Mouse (Mus musculus) CH12.LX (cell line): ENCODE measurements around the gene Fam53a. TPM values are rescaled to one million over a fixed set of nuclear protein-coding genes. Genes with fewer than 3 reads are reported as not detected.
A peak's percentile ranks its signal among the peaks of the same experiment; 100 is the strongest.

ENCODE experiments used
- DNase-seq: peaks from one replicate; pipeline ENCODE4 v3.0.0-alpha.2; 2013; ENCODE audit errors: extremely low read depth
- H3K27ac ChIP-seq: 2 replicates; pipeline ENCODE4 v1.5.1; 2012; ENCODE audit warnings: low read depth, mild to moderate bottlenecking, control low read depth, moderate library complexity; ENCODE audit not compliant: insufficient read depth
- H3K27me3 ChIP-seq: replicated peaks from 2 replicates; pipeline ENCODE3; 2012; ENCODE audit warnings: inconsistent platforms
- H3K36me3 ChIP-seq, 2 experiments: replicated peaks in 1 of 2; 2 replicates each; pipeline versions ENCODE3 to v1.6.1; 2012; ENCODE audit warnings: inconsistent platforms in 1 of 2, low read length in 1 of 2, mild to moderate bottlenecking in 1 of 2, mixed read lengths in 1 of 2, moderate library complexity in 1 of 2; ENCODE audit not compliant: control insufficient read depth in 1 of 2, insufficient read depth in 1 of 2
- H3K4me1 ChIP-seq, 2 experiments: 2 replicates each; pipeline ENCODE4 v1.6.1; 2012; ENCODE audit warnings: inconsistent platforms in 1 of 2, moderate library complexity in 1 of 2; ENCODE audit not compliant: insufficient read depth in 2 of 2, control insufficient read depth in 1 of 2
- H3K4me2 ChIP-seq: 2 replicates; pipeline ENCODE4 v1.6.1; 2012; ENCODE audit warnings: low read depth, mild to moderate bottlenecking, control low read depth; ENCODE audit not compliant: poor library complexity, insufficient read depth, severe bottlenecking
- H3K4me3 ChIP-seq, 3 experiments: fragments of 150-350 bp in 1 of 3; sonication (generic) in 1 of 3; replicated peaks in 1 of 3; 2 replicates each; pipeline versions ENCODE3 to v1.5.1; 2011 to 2012; ENCODE audit warnings: low read depth in 2 of 3, low read length in 2 of 3, mild to moderate bottlenecking in 2 of 3, moderate library complexity in 2 of 3, control low read depth in 1 of 3, improper control_type of control experiment in 1 of 3, inconsistent platforms in 1 of 3, mixed read lengths in 1 of 3; ENCODE audit not compliant: poor library complexity in 1 of 3
- H3K79me2 ChIP-seq: replicated peaks from 2 replicates; pipeline ENCODE4 v1.6.1; 2012; ENCODE audit warnings: mild to moderate bottlenecking, moderate library complexity; ENCODE audit not compliant: control insufficient read depth, poor library complexity, insufficient read depth, severe bottlenecking; ENCODE audit errors: extremely low read depth
- H3K9ac ChIP-seq: 2 replicates; pipeline ENCODE4 v1.6.1; 2012; ENCODE audit warnings: low read depth, mild to moderate bottlenecking, control low read depth, moderate library complexity; ENCODE audit not compliant: insufficient read depth
- H3K9me3 ChIP-seq: replicated peaks from 2 replicates; pipeline ENCODE3; 2012; ENCODE audit warnings: low read length, inconsistent platforms, mixed read lengths
- BHLHE40 ChIP-seq: IDR thresholded peaks from 2 replicates; pipeline ENCODE4 v1.6.1; 2011; ENCODE audit warnings: mild to moderate bottlenecking, low read depth, low read length, improper control_type of control experiment
- ETS1 ChIP-seq: conservative IDR thresholded peaks from 2 replicates; pipeline ENCODE4 v1.6.1; 2012; ENCODE audit warnings: low read depth, mild to moderate bottlenecking, inconsistent platforms, low read length, improper control_type of control experiment, moderate library complexity
- GABPA ChIP-seq: IDR thresholded peaks from 2 replicates; pipeline ENCODE4 v1.6.1; 2012; ENCODE audit warnings: low read depth, low read length, improper control_type of control experiment, inconsistent platforms; ENCODE audit not compliant: insufficient replicate concordance
- JUND ChIP-seq: conservative IDR thresholded peaks from 2 replicates; pipeline ENCODE4 v1.6.1; 2011; ENCODE audit warnings: low read depth, low read length, improper control_type of control experiment
- MAFK ChIP-seq: IDR thresholded peaks from 2 replicates; pipeline ENCODE4 v1.6.1; 2011; ENCODE audit warnings: low read length, improper control_type of control experiment; ENCODE audit not compliant: insufficient replicate concordance
- MXI1 ChIP-seq: IDR thresholded peaks from 2 replicates; pipeline ENCODE4 v1.6.1; 2011; ENCODE audit warnings: mild to moderate bottlenecking, low read depth, low read length, improper control_type of control experiment
- MYC ChIP-seq: IDR thresholded peaks from 2 replicates; pipeline ENCODE4 v1.6.1; 2011; ENCODE audit warnings: low read depth, mild to moderate bottlenecking, improper control_type of control experiment, low read length
- POLR2A ChIP-seq: IDR thresholded peaks from 2 replicates; pipeline ENCODE4 v1.6.1; 2011; ENCODE audit warnings: low read depth, mild to moderate bottlenecking, improper control_type of control experiment, low read length
- POLR2AphosphoS2 ChIP-seq: IDR thresholded peaks from 2 replicates; pipeline ENCODE4 v1.6.1; 2011; ENCODE audit warnings: low read depth, low read length, improper control_type of control experiment
- SIN3A ChIP-seq: IDR thresholded peaks from 2 replicates; pipeline ENCODE4 v1.6.1; 2012; ENCODE audit warnings: low read length, improper control_type of control experiment, inconsistent platforms
- TBP ChIP-seq: conservative IDR thresholded peaks from 2 replicates; pipeline ENCODE4 v1.6.1; 2011; ENCODE audit warnings: low read depth, low read length, improper control_type of control experiment
- USF2 ChIP-seq: conservative IDR thresholded peaks from 2 replicates; pipeline ENCODE4 v1.6.1; 2011; ENCODE audit warnings: low read depth, low read length, improper control_type of control experiment
- dilution Hi-C: fragments of 300-500 bp; cut with MboI; formaldehyde crosslinking; loops from 2 replicates; pipeline ENCODE4 v1.14.3; 2020; ENCODE audit warnings: low sequenced_read_pairs; ENCODE audit not compliant: extremely low pct_unique_long_range_greater_than_20kb, extremely low pct_ligation_motif_present
- in situ Hi-C: fragments of 300-500 bp; cut with MboI; formaldehyde crosslinking; loops from 3 replicates; pipeline ENCODE4 v1.14.3; 2019; ENCODE audit warnings: low sequenced_read_pairs, low pct_ligation_motif_present, low pct_unique_long_range_greater_than_20kb, mixed read lengths
- polyA plus RNA-seq: library from polyadenylated mRNA; unstranded; fragments of >175 nt; gene quantifications from 2 replicates; pipeline ENCODE4 v1.2.1, GENCODE M21; 2012; ENCODE audit warnings: low read depth; ENCODE audit not compliant: insufficient read length
- total RNA-seq, 2 experiments: library from RNA; depleted of rRNA; stranded (reverse); fragments of 300-350 nt in 1 of 2; fragments of >200 nt in 1 of 2; gene quantifications; 2 replicates each; pipeline ENCODE4 v1.2.3; 2012 to 2014

Fam53a gene
- total and polyA plus RNA-seq, 3 experiments, result 26.6 to 33.4 (median 29.2) TPM

DNA sequence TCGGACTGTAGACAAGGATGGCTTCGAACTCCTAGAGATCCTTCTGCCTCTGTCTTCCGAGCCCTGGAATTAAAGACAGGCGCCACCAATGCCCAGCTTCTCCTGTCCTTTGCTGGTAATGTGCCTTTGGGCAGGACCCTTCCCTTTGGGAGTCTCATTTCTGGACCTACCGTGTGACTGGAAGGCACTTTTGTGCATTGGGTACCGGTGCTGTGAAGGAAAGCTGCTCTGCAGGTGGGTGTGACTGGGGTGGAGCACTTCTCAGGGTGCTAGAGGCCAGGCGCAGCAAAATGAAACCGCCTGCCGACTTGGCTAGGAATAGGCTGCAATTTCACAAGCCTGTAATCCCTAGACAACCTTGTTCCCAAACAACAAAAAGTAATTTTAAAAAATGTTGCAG is 626 bp upstream of the Fam53a start:
- peak overlapping the region; percentile 62; the same call in 1 of the 2 replicates for H3K9ac ChIP-seq
- peaks cover 6% of the 10 kb centered on the region for H3K79me2 ChIP-seq
- no peak overlapping the region for H3K27ac ChIP-seq
- H3K4me1 ChIP-seq, result peaks cover under 1 to 38% of the 10 kb centered on the region in 2 experiments; a peak in 3 of 4 replicates
- dilution Hi-C loops (no loop called here), in situ Hi-C loops (no loop called here)
- no peaks in the 10 kb centered on the region for H3K27me3 ChIP-seq
- peak; percentile 41 for DNase-seq
- H3K36me3 ChIP-seq, result peaks cover 0 to 22% of the 10 kb centered on the region in 2 experiments
- H3K4me2 ChIP-seq, result peak overlapping the region; percentile 60
- TF ChIP-seq ETS1 (no peak), SIN3A (peak; percentile 55; the same call in 1 of the 2 replicates)
- no peaks in the 10 kb centered on the region for H3K9me3 ChIP-seq
- H3K4me3 ChIP-seq, result peak overlapping the region; percentile 71 to 85 (median 82)

DNA sequence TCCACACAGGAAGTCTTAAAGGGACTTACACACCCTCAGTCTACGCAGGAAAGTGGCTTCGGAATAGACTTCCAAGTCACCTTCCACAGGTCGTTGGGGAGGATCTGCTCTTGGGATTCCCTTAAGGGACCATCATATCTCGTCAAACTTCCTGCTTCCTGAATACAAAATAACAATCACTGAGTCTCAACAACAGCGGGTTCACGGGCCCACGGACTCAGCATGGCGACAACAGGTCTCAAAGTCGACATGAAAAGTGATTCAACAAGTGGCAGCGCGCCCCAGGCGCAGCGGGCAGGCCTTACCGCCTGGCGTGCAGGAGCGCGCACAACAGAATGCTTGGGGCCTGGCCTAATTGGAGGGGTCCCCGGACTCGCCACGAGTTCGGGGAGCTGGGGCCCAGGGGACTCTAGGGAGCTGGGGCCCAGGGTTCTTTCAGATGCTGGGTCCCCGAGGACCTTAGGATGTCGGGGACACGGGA is 575 bp downstream of the Fam53a start:
- dilution Hi-C loops, result no loop called here
- Histone ChIP-seq H3K27me3 (no peaks in the 10 kb centered on the region), H3K4me2 (peak overlapping the region; percentile 10; the same call in 1 of the 2 replicates), H3K9me3 (no peaks in the 10 kb centered on the region), H3K4me3 (peak overlapping the region; percentile 82 to 92 (median 86)), H3K27ac (peak overlapping the region; percentile 96)
- in situ Hi-C loops, result no loop called here
- TF ChIP-seq MYC, result 0 out of 2 replicates have a peak, but pooled peaks have one; percentile 44
- no peak for TF ChIP-seq GABPA
- 0 out of 2 replicates have a peak, but pooled peaks have one; percentile 38 for TF ChIP-seq TBP
- TF ChIP-seq JUND, result no peak
- TF ChIP-seq POLR2AphosphoS2, result 0 out of 2 replicates have a peak, but pooled peaks have one; percentile 4
- peak; percentile 33; the same call in 1 of the 2 replicates for TF ChIP-seq MXI1
- TF ChIP-seq, all 38 proteins: peak for 4
- peak; percentile 57 for DNase-seq
- Histone ChIP-seq H3K36me3 (peaks cover 0 to 26% of the 10 kb centered on the region in 2 experiments), H3K79me2 (peaks cover 10% of the 10 kb centered on the region), H3K4me1 (peaks cover 3 to 43% of the 10 kb centered on the region in 2 experiments; a peak in 3 of 4 replicates), H3K9ac (peak overlapping the region; percentile 88)

DNA sequence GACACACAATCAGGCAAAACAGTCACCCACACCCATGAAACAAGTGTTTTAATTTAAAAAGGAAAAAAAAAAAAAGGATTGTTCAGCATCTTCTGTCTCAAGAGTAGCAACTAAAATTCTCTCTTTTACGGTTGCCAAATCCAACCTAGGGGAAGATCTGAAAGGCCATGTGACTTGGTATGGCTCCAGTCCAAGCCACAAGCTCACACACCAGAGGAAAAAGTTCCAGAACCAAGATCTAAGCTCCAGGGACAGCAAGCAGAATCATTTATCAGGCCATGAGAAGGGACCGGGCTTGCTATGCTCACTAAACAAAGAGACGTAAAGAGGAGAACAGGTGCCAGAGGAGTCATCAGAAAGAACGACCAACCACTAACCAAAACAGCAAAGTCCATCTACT is 1.5 kb downstream of the Fam53a start:
- Histone ChIP-seq H3K27ac (no peak overlapping the region), H3K27me3 (no peaks in the 10 kb centered on the region), H3K79me2 (peaks cover 16% of the 10 kb centered on the region), H3K36me3 (peaks cover 3 to 34% of the 10 kb centered on the region in 2 experiments), H3K9ac (peak overlapping the region; percentile 88), H3K4me2 (peak overlapping the region; percentile 94), H3K4me1 (peaks cover 3 to 43% of the 10 kb centered on the region in 2 experiments; a peak in 3 of 4 replicates), H3K9me3 (no peaks in the 10 kb centered on the region), H3K4me3 (peak overlapping the region; percentile 46 to 86 (median 82))
- peak; percentile 7 for DNase-seq
- in situ Hi-C loops, result no loop called here
- dilution Hi-C loops, result no loop called here
- TF ChIP-seq BHLHE40, result 0 out of 2 replicates have a peak, but pooled peaks have one; percentile 37
- no peak for TF ChIP-seq MAFK
- TF ChIP-seq POLR2A, result no peak
- 0 out of 2 replicates have a peak, but pooled peaks have one; percentile 21 for TF ChIP-seq USF2
